Mouse (Mus musculus): Measurements from ENCODE around the gene Gzmg.
"Not testable (repeated sequence)": the region's sequence is repeated elsewhere in the genome, so short reads cannot be mapped to it uniquely, and the experiment has no call there.

Gzmg gene

GRCm38 (mm10) chr14:56159479-56159878 lies at the start of gene Gzmg:
TSS of gene Gzmg (minus strand) at chr14:56159579.
- not testable (repeated sequence) for DNase-seq

DNA sequence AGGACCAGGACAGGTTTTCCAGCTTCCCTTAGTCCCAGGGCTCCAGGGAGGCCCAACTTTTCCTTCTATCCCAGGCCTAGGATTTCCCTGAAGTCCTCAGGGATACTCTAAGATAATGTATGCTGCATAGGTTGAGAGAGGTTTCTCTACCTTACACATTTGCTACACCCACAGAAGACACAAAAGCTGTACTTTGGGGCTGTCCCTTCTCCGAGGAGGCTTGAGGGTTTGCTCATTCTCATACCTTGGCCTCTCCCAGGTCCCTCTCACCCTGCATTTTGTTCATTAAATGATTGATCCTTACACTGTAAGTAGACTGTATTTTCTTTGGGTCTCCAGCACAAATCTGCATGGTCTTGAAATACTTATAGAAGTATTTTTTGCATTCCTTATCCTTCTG lies 46.2 kb upstream of the Gzmg start:
- no peak for DNase-seq

GRCm38 (mm10) chr14:56205021-56205420 lies 45.6 kb upstream of the Gzmg start:
- DNase-seq = peak; percentile 74 to 75

DNA sequence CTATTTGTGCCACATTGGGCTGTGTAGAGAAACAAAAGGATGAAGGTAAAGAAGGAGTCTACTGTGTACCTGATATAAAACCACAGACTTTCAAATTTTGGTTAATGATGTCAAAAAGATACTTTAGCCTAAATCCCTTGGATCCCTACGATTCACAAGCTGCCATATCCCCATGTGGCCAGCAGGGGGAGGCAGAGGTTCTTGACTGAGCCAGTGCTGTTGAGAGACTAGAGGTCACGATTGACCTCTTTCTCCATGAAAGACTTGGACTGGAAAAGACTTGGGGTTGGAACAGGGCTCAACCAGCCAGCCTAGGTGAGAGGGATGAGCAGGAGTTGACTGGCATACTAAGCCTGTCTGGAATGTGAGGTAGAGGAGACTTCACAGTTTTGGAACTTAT lies 44.6 kb upstream of the Gzmg start:
- DNase-seq = peak; percentile 83

GRCm38 (mm10) chr14:56186946-56187345 lies 27.6 kb upstream of the Gzmg start:
- peak; percentile 24 to 30 for DNase-seq

DNA sequence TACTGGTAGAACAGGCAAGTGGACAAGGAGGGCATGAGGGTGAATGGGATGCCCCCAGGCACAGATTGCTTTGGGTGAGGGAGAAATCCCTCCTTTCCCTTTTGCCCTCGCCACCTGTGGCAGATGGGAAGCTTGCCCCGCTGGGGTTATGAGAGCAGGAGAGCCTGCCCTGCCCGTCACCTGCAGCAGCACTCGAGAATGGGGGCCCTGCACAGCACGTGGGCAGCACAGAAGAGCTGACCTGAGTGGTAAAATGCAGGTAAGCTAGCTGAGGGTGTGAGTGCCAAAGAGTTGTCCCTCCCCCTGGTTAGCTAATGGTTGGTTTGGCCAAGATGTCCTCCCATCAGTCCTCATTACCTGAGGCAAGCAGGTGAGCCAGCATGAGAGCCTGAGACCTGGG lies 27.1 kb upstream of the Gzmg start:
- DNase-seq = no peak

- peak; percentile 74 to 75 for DNase-seq
These were observed 18.3 kb upstream of the Gzmg start for GRCm38 (mm10) chr14:56177651-56178050.

DNA sequence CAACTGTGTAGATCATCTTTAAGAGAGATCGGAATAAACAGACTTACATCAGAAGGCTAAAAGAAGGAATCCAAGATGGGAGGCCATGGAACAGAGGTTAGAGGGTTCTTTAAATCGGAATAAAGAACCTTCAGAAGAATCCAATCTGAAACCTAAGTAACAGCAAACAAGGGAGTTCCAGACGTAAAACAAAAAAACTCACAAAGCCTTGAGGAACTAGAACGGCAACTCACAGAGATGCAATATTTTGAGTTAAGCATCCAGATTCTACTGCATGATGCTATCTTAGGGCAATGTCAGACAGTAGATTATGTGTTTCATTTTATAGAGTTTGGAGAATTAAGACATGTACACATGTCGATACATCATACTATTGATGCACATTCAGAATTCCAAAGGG lies 15.1 kb upstream of the Gzmg start, which contains the start of gene Gzmn:
Gene Gzmn (minus strand): TSS at position 101 of the 400 bp plus-strand sequence.
- no peak for DNase-seq

DNA sequence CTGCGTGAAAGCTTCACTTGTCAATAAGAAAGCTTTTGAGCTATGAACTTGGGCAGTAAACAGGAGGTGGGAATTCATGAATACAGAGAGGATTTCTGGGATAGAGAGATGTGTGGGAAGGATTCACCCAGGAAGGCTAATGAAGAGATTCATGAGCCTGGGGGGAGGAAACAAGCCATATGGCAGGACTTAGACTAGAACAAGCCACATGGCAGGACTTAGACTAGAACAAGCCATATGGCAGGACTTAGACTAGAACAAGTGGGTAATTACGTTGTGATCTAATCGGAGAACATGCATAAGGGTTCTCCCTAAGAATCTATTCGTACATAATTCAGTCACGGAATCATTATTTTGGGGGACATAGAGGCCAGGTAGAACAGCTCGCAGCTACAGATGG lies 14.0 kb upstream of the Gzmg start:
- no peak for DNase-seq

DNA sequence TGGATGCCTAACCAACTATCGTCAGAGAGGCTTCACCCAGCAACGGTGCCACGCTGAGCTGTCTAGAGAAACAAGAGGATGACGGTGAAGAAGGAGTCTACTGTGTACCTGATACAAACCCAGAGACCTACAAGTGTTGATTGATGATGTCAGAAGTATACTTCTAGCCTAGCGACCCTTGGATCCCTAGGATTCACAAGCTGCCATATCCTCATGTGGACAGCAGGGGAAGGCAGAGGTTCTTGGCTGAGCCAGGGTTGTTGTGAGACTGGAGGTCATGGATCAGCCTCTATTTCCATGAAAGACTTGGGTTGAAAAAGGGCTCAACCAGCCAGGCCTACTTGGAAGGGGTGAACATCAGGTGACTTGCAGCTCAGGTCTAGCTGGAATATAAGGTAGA lies 13.4 kb upstream of the Gzmg start:
- DNase-seq = no peak

GRCm38 (mm10) chr14:56168009-56168408 lies 8.6 kb upstream of the Gzmg start:
- no peak for DNase-seq

- DNase-seq = no peak
These were observed 2.7 kb upstream of the Gzmg start for GRCm38 (mm10) chr14:56162109-56162508.

DNA sequence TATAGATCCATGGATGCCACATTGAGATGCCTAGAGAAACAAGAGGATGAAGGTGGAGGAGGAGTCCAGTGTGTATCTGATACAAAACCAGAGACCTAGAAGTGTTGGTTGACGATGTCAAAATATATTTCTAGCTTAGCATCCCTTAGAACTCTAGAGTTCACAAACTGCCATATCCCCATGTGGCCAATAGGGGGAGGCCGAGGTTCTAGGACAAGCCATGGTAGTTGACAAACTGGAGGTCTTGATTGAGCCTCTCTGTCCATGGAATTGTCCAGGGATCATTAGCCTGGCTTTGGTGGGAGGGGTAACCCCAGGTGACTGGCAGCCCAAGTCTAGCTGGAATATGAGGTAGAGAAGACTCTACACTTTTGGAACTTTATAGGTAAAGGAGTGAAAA lies 4.0 kb downstream of the Gzmg start:
- no peak for DNase-seq

DNA sequence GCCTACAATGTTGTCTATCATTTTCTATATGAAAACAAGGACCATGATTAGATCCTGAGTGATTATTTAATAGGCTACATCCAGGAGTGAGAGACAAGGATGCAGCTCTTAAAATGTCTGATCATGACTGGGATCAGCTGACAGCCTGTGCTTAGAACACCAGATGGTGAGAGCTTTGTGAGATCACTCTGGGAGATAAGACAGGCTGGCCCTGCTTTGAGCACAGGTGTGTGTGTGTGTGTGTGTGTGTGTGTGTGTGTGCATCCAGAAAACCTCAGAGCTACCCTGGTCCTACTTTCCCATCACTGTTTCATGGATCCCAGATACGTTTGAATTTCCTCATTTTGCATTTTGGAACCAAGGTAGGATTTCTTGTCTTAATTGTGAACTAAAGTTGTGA lies 25.7 kb downstream of the Gzmg start:
- DNase-seq = not testable (repeated sequence)

DNA sequence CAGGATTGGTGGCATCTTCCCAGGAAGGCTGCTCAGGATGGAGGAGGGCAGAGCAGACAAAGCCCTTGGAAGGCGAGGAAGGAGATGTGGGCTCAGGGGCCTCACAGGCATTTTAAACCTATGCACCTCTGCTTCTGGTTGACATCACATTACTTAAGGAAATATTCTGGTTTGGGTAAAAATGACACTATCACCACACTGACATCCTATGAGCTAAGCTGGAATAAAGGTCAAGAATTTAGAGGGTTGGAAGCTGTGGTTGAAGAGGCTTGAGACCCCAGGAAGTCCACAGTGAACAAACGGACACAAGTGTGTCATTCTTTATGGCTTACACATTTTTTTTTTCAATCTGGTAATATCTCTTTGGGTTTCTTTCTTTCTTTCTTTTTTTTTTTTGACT lies 26.9 kb downstream of the Gzmg start, which contains the start of gene Gzmd:
Gene Gzmd (minus strand): TSS at position 101 of the 400 bp plus-strand sequence.
- DNase-seq = not testable (repeated sequence)

DNA sequence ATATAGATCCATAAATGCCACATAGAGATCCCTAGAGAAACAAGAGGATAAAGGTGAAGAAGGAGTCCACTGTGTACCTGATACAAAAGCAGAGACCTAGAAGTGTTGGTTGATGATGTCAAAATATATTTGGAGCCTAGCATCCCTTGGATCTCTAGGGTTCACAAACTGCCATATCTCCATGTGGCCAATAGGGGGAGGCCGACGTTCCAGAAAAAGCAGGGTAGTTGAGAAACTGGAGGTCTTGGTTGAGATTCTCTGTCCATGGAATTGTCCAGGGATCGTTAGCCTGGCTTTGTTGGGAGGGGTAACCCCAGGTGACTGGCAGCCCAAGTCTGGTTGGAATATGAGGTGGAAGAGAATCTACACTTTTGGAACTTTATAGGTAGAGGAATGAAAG lies 31.0 kb downstream of the Gzmg start:
- DNase-seq = no peak

- DNase-seq = no peak
These were observed 35.9 kb downstream of the Gzmg start for GRCm38 (mm10) chr14:56123516-56123915.

DNA sequence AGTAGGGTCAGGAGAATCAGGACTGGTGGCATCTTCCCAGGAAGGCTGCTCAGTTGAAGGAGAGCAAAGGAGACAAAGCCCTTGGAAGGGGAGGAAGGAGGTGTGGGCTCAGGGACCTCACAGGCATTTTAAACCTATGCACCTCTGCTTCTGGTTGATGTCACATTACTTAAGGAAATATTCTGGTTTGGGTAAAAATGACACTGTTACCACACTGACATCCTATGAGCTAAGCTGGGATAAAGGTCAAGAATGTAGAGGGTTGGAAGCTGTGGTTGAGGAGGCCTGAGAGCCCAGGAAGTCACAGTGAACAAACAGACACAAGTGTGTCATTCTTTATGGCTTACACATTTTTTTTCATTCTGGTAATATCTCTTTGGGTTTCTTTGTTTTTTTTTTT lies 38.9 kb downstream of the Gzmg start, which contains the start of gene Gzme:
Gene Gzme (minus strand): TSS at position 101 of the 400 bp plus-strand sequence.
- DNase-seq = no peak

- not testable (repeated sequence) for DNase-seq
These were observed 43.7 kb downstream of the Gzmg start for GRCm38 (mm10) chr14:56115531-56116310.

Data from kidney, postnatal 4 days (tissue).